ENCODE assay signal across 10 mouse cellular contexts in genomic region chr10:118545966-118546365, GRCm38 (mm10).
A peak's percentile ranks its signal among the peaks of the same experiment; 100 is the strongest.
DNase-seq lines count a peak whose midpoint lies in the region; ATAC-seq and TF ChIP-seq lines count a peak whose summit lies in the region.
"Had no signal": no experiment of that assay in that cellular context is flagged by ENCODE, and none has a peak within 500 bp of the region (broad histone marks: within the 10 kb centered on the region; RNA-seq: fewer than 3 reads in every experiment).

No protein-coding gene starts in this region.

- ATAC-seq in heart, postnatal 0 days (ENCODE audit: insufficient read depth, low read depth): no peak

- no peak for TF ChIP-seq POLR2A in spleen, adult 2 months (IDR thresholded peaks at IDR 0.05; ENCODE audit: low read depth, low read length)

- no peak overlapping the region for H3K27ac ChIP-seq in heart, postnatal 0 days (ENCODE audit: low read depth)
- H3K27ac ChIP-seq in spleen, adult 2 months (ENCODE audit: insufficient read depth, low read length): no peak overlapping the region
- H3K27ac ChIP-seq: hindbrain, embryonic 15.5 days; neural tube, embryonic 13.5 days had no signal

- H3K9me3 ChIP-seq in heart, postnatal 0 days (replicated peaks; ENCODE audit: control insufficient read depth, low read length): no peaks in the 10 kb centered on the region
- H3K9me3 ChIP-seq: hindbrain, embryonic 15.5 days; neural tube, embryonic 13.5 days had no signal

- H3K4me1 ChIP-seq in heart, postnatal 0 days (ENCODE audit: control insufficient read depth, insufficient read depth): no peaks in the 10 kb centered on the region
- peaks cover 4% of the 10 kb centered on the region; the same call in 1 of the 2 replicates for H3K4me1 ChIP-seq in spleen, adult 2 months (ENCODE audit: control insufficient read depth, insufficient read depth, insufficient read length)
- H3K4me1 ChIP-seq: hindbrain, embryonic 15.5 days; neural tube, embryonic 13.5 days had no signal

- no peak for DNase-seq in heart, postnatal 0 days (ENCODE audit: low spot score)
- no peak for DNase-seq in heart, postnatal 36 days
- peak; percentile 13 to 26 for DNase-seq in spleen, adult 2 months (ENCODE audit: low read depth in 1 of 2, low spot score in 2 of 2)
- no peak for DNase-seq in spleen, postnatal 10 days (ENCODE audit: low spot score in 2 of 2)
- DNase-seq in c-Kit-positive CD71-negative TER-119-negative erythroid progenitor cells, embryonic 14.5 days (ENCODE audit: low read depth): peak; percentile 16
- DNase-seq in splenic B cell, adult 2 months (ENCODE audit: low read depth, low spot score): peak; percentile 77
- DNase-seq in urinary bladder, postnatal 25 days (ENCODE audit: low spot score): no peak
- no peak for DNase-seq in urinary bladder, adult 18-20 months (ENCODE audit: low spot score in 2 of 2)

- H3K4me2 ChIP-seq in heart, postnatal 0 days (ENCODE audit: low read depth, low read length): no peak overlapping the region
- H3K4me2 ChIP-seq: hindbrain, embryonic 15.5 days; neural tube, embryonic 13.5 days had no signal

- intact Hi-C loops in heart, postnatal 36 days (cut with DNase I): loop anchor here (5.0 kb wide), 1 partner anchor 389 kb away; no protein-coding TSS in a partner anchor

- H3K9ac ChIP-seq in heart, postnatal 0 days (replicated peaks; ENCODE audit: low read depth, low read length): no peak overlapping the region
- H3K9ac ChIP-seq: hindbrain, embryonic 15.5 days; neural tube, embryonic 13.5 days had no signal

- peak; percentile 48 for TF ChIP-seq CTCF in heart, postnatal 0 days (IDR thresholded peaks at IDR 0.05; ENCODE audit: low read depth)
- TF ChIP-seq CTCF in spleen, adult 2 months (IDR thresholded peaks at IDR 0.05; ENCODE audit: extremely low read depth, insufficient read depth, insufficient read length, insufficient replicate concordance): no peak

- no peak overlapping the region for H3K4me3 ChIP-seq in heart, postnatal 0 days (ENCODE audit: low read depth, low read length)
- no peak overlapping the region for H3K4me3 ChIP-seq in spleen, adult 2 months (ENCODE audit: extremely low read depth, insufficient read depth, insufficient read length)
- H3K4me3 ChIP-seq: hindbrain, embryonic 15.5 days; neural tube, embryonic 13.5 days had no signal

- WGBS in heart, postnatal 0 days: 3% methylated on average over 1 of the region's 1 CpGs
- 0% methylated on average over 1 of the region's 1 CpGs for WGBS in spleen, adult 2 months

- H3K36me3 ChIP-seq in heart, postnatal 0 days (replicated peaks; ENCODE audit: control insufficient read depth, insufficient read depth, low read length): no peaks in the 10 kb centered on the region
- H3K36me3 ChIP-seq in spleen, adult 2 months (ENCODE audit: control insufficient read depth, insufficient read depth, low read length): no peaks in the 10 kb centered on the region
- no peaks in the 10 kb centered on the region for H3K36me3 ChIP-seq in splenic B cell, adult 2 months (ENCODE audit: control insufficient read depth, insufficient read depth, low read length, poor library complexity, severe bottlenecking)
- H3K36me3 ChIP-seq: hindbrain, embryonic 15.5 days; neural tube, embryonic 13.5 days had no signal

- no peaks in the 10 kb centered on the region for H3K27me3 ChIP-seq in heart, postnatal 0 days (ENCODE audit: control insufficient read depth, insufficient read depth, low read length)
- H3K27me3 ChIP-seq in spleen, adult 2 months (ENCODE audit: control insufficient read depth, insufficient read depth, low read length): no peaks in the 10 kb centered on the region
- no peaks in the 10 kb centered on the region for H3K27me3 ChIP-seq in splenic B cell, adult 2 months (ENCODE audit: control insufficient read depth, insufficient read depth, low read length, poor library complexity, severe bottlenecking)
- H3K27me3 ChIP-seq: hindbrain, embryonic 15.5 days; neural tube, embryonic 13.5 days had no signal

- TF ChIP-seq EP300 in heart, postnatal 0 days (IDR thresholded peaks at IDR 0.05; ENCODE audit: low read depth): no peak

Comparison
In these comparisons a context has a peak if more than half of its experiments do, and no peak if none do; other contexts are left out.
1. DNase-seq: peak in spleen, adult 2 months (2 of 2), c-Kit-positive CD71-negative TER-119-negative erythroid progenitor cells, embryonic 14.5 days (single experiment) and splenic B cell, adult 2 months (single experiment); none in heart, postnatal 0 days (single experiment), heart, postnatal 36 days (0 of 2), spleen, postnatal 10 days (0 of 2), urinary bladder, postnatal 25 days (single experiment) and urinary bladder, adult 18-20 months (0 of 2).